Mouse (Mus musculus): ENCODE measurements around the gene Ablim1. TPM values are rescaled to one million over a fixed set of nuclear protein-coding genes. Genes with fewer than 3 reads are reported as not detected.

Gene Ablim1
- polyA plus RNA-seq, 1 experiment, result 110 TPM

- H3K27me3 ChIP-seq (ENCODE audit: control insufficient read depth, insufficient read depth, low read length), result no peaks in the 10 kb centered on the region
- peaks cover 56% of the 10 kb centered on the region for H3K4me1 ChIP-seq (ENCODE audit: control insufficient read depth, insufficient read depth, low read length)
- TF ChIP-seq POLR2A (IDR thresholded peaks at IDR 0.05; ENCODE audit: borderline replicate concordance, insufficient read depth, low read length), result no peak
- 21% methylated on average over 3 of the region's 3 CpGs for WGBS
- DNase-seq, result peak; percentile 58 to 81
- H3K27ac ChIP-seq (ENCODE audit: insufficient read depth, low read length), result peak overlapping the region; percentile 38
- H3K4me3 ChIP-seq (replicated peaks; ENCODE audit: insufficient read depth, low read depth, low read length), result no peak overlapping the region
Measured at GRCm38 (mm10) chr19:57180908-57181307, 133.8 kb downstream of the Ablim1 start.

- 68% methylated on average over 9 of the region's 9 CpGs for WGBS
- Histone ChIP-seq H3K4me3 (replicated peaks; ENCODE audit: insufficient read depth, low read depth, low read length) (no peak overlapping the region), H3K4me1 (ENCODE audit: control insufficient read depth, insufficient read depth, low read length) (peaks cover 53% of the 10 kb centered on the region), H3K27ac (ENCODE audit: insufficient read depth, low read length) (0 out of 2 replicates have a peak overlapping the region, but pooled peaks have one; percentile 32), H3K27me3 (ENCODE audit: control insufficient read depth, insufficient read depth, low read length) (no peaks in the 10 kb centered on the region)
- no peak for TF ChIP-seq CTCF (IDR thresholded peaks at IDR 0.05; ENCODE audit: borderline replicate concordance, insufficient read depth, low read depth, low read length)
- no peak for DNase-seq
Measured at GRCm38 (mm10) chr19:57180333-57180732, 134.4 kb downstream of the Ablim1 start.

GRCm38 (mm10) chr19:57179269-57179668 lies 135.4 kb downstream of the Ablim1 start:
- DNase-seq, result no peak
- WGBS, result 40% methylated on average over 7 of the region's 7 CpGs
- TF ChIP-seq POLR2A (IDR thresholded peaks at IDR 0.05; ENCODE audit: borderline replicate concordance, insufficient read depth, low read length) (no peak), CTCF (IDR thresholded peaks at IDR 0.05; ENCODE audit: borderline replicate concordance, insufficient read depth, low read depth, low read length) (no peak)
- Histone ChIP-seq H3K27me3 (ENCODE audit: control insufficient read depth, insufficient read depth, low read length) (no peaks in the 10 kb centered on the region), H3K4me3 (replicated peaks; ENCODE audit: insufficient read depth, low read depth, low read length) (no peak overlapping the region), H3K4me1 (ENCODE audit: control insufficient read depth, insufficient read depth, low read length) (peaks cover 51% of the 10 kb centered on the region), H3K27ac (ENCODE audit: insufficient read depth, low read length) (peak overlapping the region; percentile 72)

- DNase-seq, result no peak
- no peak for TF ChIP-seq CTCF (IDR thresholded peaks at IDR 0.05; ENCODE audit: borderline replicate concordance, insufficient read depth, low read depth, low read length)
- no peak for TF ChIP-seq POLR2A (IDR thresholded peaks at IDR 0.05; ENCODE audit: borderline replicate concordance, insufficient read depth, low read length)
- Histone ChIP-seq H3K4me1 (ENCODE audit: control insufficient read depth, insufficient read depth, low read length) (peaks cover 55% of the 10 kb centered on the region), H3K27me3 (ENCODE audit: control insufficient read depth, insufficient read depth, low read length) (no peaks in the 10 kb centered on the region), H3K27ac (ENCODE audit: insufficient read depth, low read length) (no peak overlapping the region), H3K4me3 (replicated peaks; ENCODE audit: insufficient read depth, low read depth, low read length) (no peak overlapping the region)
- WGBS, result 43% methylated on average over 6 of the region's 6 CpGs
Measured at GRCm38 (mm10) chr19:57177334-57177733, 137.4 kb downstream of the Ablim1 start.

GRCm38 (mm10) chr19:57175077-57175476 lies 139.6 kb downstream of the Ablim1 start:
- Histone ChIP-seq H3K4me3 (replicated peaks; ENCODE audit: insufficient read depth, low read depth, low read length) (no peak overlapping the region), H3K4me1 (ENCODE audit: control insufficient read depth, insufficient read depth, low read length) (peaks cover 47% of the 10 kb centered on the region), H3K27me3 (ENCODE audit: control insufficient read depth, insufficient read depth, low read length) (no peaks in the 10 kb centered on the region), H3K27ac (ENCODE audit: insufficient read depth, low read length) (0 out of 2 replicates have a peak overlapping the region, but pooled peaks have one; percentile 16)
- TF ChIP-seq POLR2A (IDR thresholded peaks at IDR 0.05; ENCODE audit: borderline replicate concordance, insufficient read depth, low read length) (no peak), CTCF (IDR thresholded peaks at IDR 0.05; ENCODE audit: borderline replicate concordance, insufficient read depth, low read depth, low read length) (no peak)
- DNase-seq, result no peak

- WGBS, result 84% methylated on average over 5 of the region's 5 CpGs
- Histone ChIP-seq H3K4me1 (ENCODE audit: control insufficient read depth, insufficient read depth, low read length) (peaks cover 42% of the 10 kb centered on the region), H3K27ac (ENCODE audit: insufficient read depth, low read length) (no peak overlapping the region), H3K27me3 (ENCODE audit: control insufficient read depth, insufficient read depth, low read length) (no peaks in the 10 kb centered on the region), H3K4me3 (replicated peaks; ENCODE audit: insufficient read depth, low read depth, low read length) (no peak overlapping the region)
- TF ChIP-seq POLR2A (IDR thresholded peaks at IDR 0.05; ENCODE audit: borderline replicate concordance, insufficient read depth, low read length) (no peak), CTCF (IDR thresholded peaks at IDR 0.05; ENCODE audit: borderline replicate concordance, insufficient read depth, low read depth, low read length) (no peak)
- no peak for DNase-seq
Measured at GRCm38 (mm10) chr19:57174541-57174940, 140.2 kb downstream of the Ablim1 start.

GRCm38 (mm10) chr19:57174045-57174444 lies 140.7 kb downstream of the Ablim1 start:
- TF ChIP-seq CTCF (IDR thresholded peaks at IDR 0.05; ENCODE audit: borderline replicate concordance, insufficient read depth, low read depth, low read length) (no peak), POLR2A (IDR thresholded peaks at IDR 0.05; ENCODE audit: borderline replicate concordance, insufficient read depth, low read length) (no peak)
- no peak overlapping the region for H3K27ac ChIP-seq (ENCODE audit: insufficient read depth, low read length)
- H3K4me1 ChIP-seq (ENCODE audit: control insufficient read depth, insufficient read depth, low read length), result peaks cover 39% of the 10 kb centered on the region
- no peaks in the 10 kb centered on the region for H3K27me3 ChIP-seq (ENCODE audit: control insufficient read depth, insufficient read depth, low read length)
- WGBS, result 86% methylated on average over 5 of the region's 5 CpGs
- no peak overlapping the region for H3K4me3 ChIP-seq (replicated peaks; ENCODE audit: insufficient read depth, low read depth, low read length)
- no peak for DNase-seq

- peaks cover 39% of the 10 kb centered on the region for H3K4me1 ChIP-seq (ENCODE audit: control insufficient read depth, insufficient read depth, low read length)
- TF ChIP-seq CTCF (IDR thresholded peaks at IDR 0.05; ENCODE audit: borderline replicate concordance, insufficient read depth, low read depth, low read length), result no peak
- no peak for TF ChIP-seq POLR2A (IDR thresholded peaks at IDR 0.05; ENCODE audit: borderline replicate concordance, insufficient read depth, low read length)
- H3K4me3 ChIP-seq (replicated peaks; ENCODE audit: insufficient read depth, low read depth, low read length), result no peak overlapping the region
- no peak for DNase-seq
- H3K27ac ChIP-seq (ENCODE audit: insufficient read depth, low read length), result no peak overlapping the region
- WGBS, result 44% methylated on average over 5 of the region's 5 CpGs
- H3K27me3 ChIP-seq (ENCODE audit: control insufficient read depth, insufficient read depth, low read length), result no peaks in the 10 kb centered on the region
Measured at GRCm38 (mm10) chr19:57172321-57172720, 142.4 kb downstream of the Ablim1 start.

Measured in cerebellum, adult 2 months (tissue).